ENCODE assay signal across 8 mouse cellular contexts in the genomic region with DNA sequence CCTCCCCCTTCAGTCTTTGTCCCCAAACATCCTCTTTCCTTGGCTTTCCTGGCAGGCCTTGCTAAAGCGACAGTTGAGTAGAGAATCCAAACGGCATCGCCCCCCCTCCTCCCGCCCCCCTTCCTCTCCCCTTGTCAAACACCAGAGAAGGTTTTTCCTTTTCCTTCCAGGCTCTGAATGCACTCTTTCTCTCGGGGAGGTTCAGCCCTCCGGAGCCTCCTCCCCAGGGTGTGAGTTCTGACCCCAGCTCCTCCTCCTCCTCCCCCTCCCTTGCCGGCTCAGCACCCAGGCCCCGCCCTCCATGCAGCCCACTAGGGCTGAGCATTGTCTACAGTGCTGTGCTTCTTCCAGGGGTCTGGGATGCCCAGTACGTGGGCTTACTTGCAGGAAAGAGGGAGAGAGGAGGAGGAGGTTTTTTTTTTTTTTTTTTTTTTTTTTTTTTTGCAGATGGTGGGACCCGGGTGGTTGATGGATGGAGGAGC. TPM values are rescaled to one million over a fixed set of nuclear protein-coding genes. Genes with fewer than 3 reads are reported as not detected.
DNase-seq lines count a peak whose midpoint lies in the region; ATAC-seq lines count a peak whose summit lies in the region.
"Had no signal": no experiment of that assay in that cellular context is flagged by ENCODE, and none has a peak within 500 bp of the region (broad histone marks: within the 10 kb centered on the region; RNA-seq: fewer than 3 reads in every experiment).

No protein-coding gene starts in this region.

- peaks cover 13% of the 10 kb centered on the region; the same call in 1 of the 2 replicates for H3K27me3 ChIP-seq in forebrain, embryonic 11.5 days (ENCODE audit: control insufficient read depth, insufficient read depth, low read length)
- no peaks in the 10 kb centered on the region for H3K27me3 ChIP-seq in kidney, embryonic 14.5 days (ENCODE audit: control insufficient read depth, insufficient read depth, low read length)
- peaks cover 25% of the 10 kb centered on the region for H3K27me3 ChIP-seq in midbrain, embryonic 16.5 days (ENCODE audit: control insufficient read depth, insufficient read depth, low read depth, low read length)

- no peaks in the 10 kb centered on the region for H3K36me3 ChIP-seq in forebrain, embryonic 11.5 days (ENCODE audit: control insufficient read depth, insufficient read depth, low read length)
- H3K36me3 ChIP-seq in kidney, embryonic 14.5 days (ENCODE audit: control insufficient read depth, insufficient read depth, low read length), result no peaks in the 10 kb centered on the region
- no peaks in the 10 kb centered on the region for H3K36me3 ChIP-seq in midbrain, embryonic 16.5 days (ENCODE audit: control insufficient read depth, insufficient read depth, low read length)

- H3K9ac ChIP-seq in forebrain, embryonic 11.5 days (ENCODE audit: low read length), result peak overlapping the region; percentile 33
- peak overlapping the region; percentile 34; the same call in 1 of the 2 replicates for H3K9ac ChIP-seq in kidney, embryonic 14.5 days (ENCODE audit: low read depth, low read length)
- no peak overlapping the region for H3K9ac ChIP-seq in midbrain, embryonic 16.5 days (ENCODE audit: low read depth, low read length)

- H3K4me3 ChIP-seq in forebrain, embryonic 11.5 days (ENCODE audit: low read depth, low read length), result no peak overlapping the region
- H3K4me3 ChIP-seq in kidney, embryonic 14.5 days (ENCODE audit: low read length), result peak overlapping the region; percentile 14
- H3K4me3 ChIP-seq in midbrain, embryonic 16.5 days (ENCODE audit: low read depth, low read length), result no peak overlapping the region

- intact Hi-C loops in left cerebral cortex, postnatal 14 days (cut with DNase I), result no loop called here

- peaks cover 9% of the 10 kb centered on the region; the same call in 1 of the 2 replicates for H3K4me1 ChIP-seq in forebrain, embryonic 11.5 days (replicated peaks; ENCODE audit: control insufficient read depth, insufficient read depth, low read length)
- H3K4me1 ChIP-seq in kidney, embryonic 14.5 days (ENCODE audit: control insufficient read depth, insufficient read depth, low read length), result peaks cover 32% of the 10 kb centered on the region
- peaks cover 20% of the 10 kb centered on the region for H3K4me1 ChIP-seq in midbrain, embryonic 16.5 days (ENCODE audit: control insufficient read depth, insufficient read depth, low read length)

- H3K27ac ChIP-seq in forebrain, embryonic 11.5 days (ENCODE audit: low read depth, low read length), result no peak overlapping the region
- peak overlapping the region; percentile 80 for H3K27ac ChIP-seq in kidney, embryonic 14.5 days (ENCODE audit: low read depth, low read length)
- H3K27ac ChIP-seq in midbrain, embryonic 16.5 days (ENCODE audit: low read length), result no peak overlapping the region

- DNase-seq in embryo, embryonic 10.5 days (ENCODE audit: low spot score), result peak; percentile 69
- DNase-seq in forebrain, embryonic 11.5 days (ENCODE audit: low spot score), result peak; percentile 70
- no peak for DNase-seq in left cerebral cortex, postnatal 14 days (ENCODE audit: low spot score in 2 of 2)
- no peak for DNase-seq in frontal cortex, postnatal 36 days (ENCODE audit: low spot score in 2 of 2)
- DNase-seq: thymus, postnatal 36 days had no signal

- ATAC-seq in forebrain, embryonic 11.5 days (replicated peaks; ENCODE audit: low FRiP score), result peak; percentile 55; the same call in 1 of the 2 replicates
- peak; percentile 58 for ATAC-seq in kidney, embryonic 14.5 days (ENCODE audit: low FRiP score, low TSS enrichment)
- 0 out of 2 replicates have a peak, but pooled peaks have one; percentile 56 for ATAC-seq in midbrain, embryonic 16.5 days
- ATAC-seq in erythroid progenitor cell, adult 5-6 weeks (replicated peaks; ENCODE audit: low FRiP score, poor library complexity, severe bottlenecking), result no peak

- 6% methylated on average over 10 of the region's 10 CpGs for WGBS in forebrain, embryonic 11.5 days
- whole genome bisulfite sequencing in kidney, embryonic 14.5 days, result 3% methylated on average over 8 of the region's 10 CpGs
- 1% methylated on average over 9 of the region's 10 CpGs for WGBS in midbrain, embryonic 16.5 days

- H3K4me2 ChIP-seq in forebrain, embryonic 11.5 days (ENCODE audit: low read depth, low read length, severe bottlenecking), result peak overlapping the region; percentile 31; the same call in 1 of the 2 replicates
- peak overlapping the region; percentile 36 for H3K4me2 ChIP-seq in kidney, embryonic 14.5 days (replicated peaks; ENCODE audit: low read depth, low read length)
- H3K4me2 ChIP-seq in midbrain, embryonic 16.5 days (ENCODE audit: low read length), result peak overlapping the region; percentile 12; the same call in 1 of the 2 replicates

- no peaks in the 10 kb centered on the region for H3K9me3 ChIP-seq in forebrain, embryonic 11.5 days (ENCODE audit: control insufficient read depth, low read length)
- H3K9me3 ChIP-seq in kidney, embryonic 14.5 days (ENCODE audit: control insufficient read depth, low read length), result no peaks in the 10 kb centered on the region
- H3K9me3 ChIP-seq in midbrain, embryonic 16.5 days (replicated peaks; ENCODE audit: control insufficient read depth, low read length, poor library complexity, severe bottlenecking), result no peaks in the 10 kb centered on the region

RNA-seq across cellular contexts. Expression of gene Erbb2, which starts 2.9 kb away (rescaled TPM):
- 19.7 and 23.2 TPM in 2 replicates for polyA plus RNA-seq in forebrain, embryonic 11.5 days (2014; fragmentation: Nextera tagmentation; extraction: Ambion mirVana)
- 35.5 and 54.1 TPM in 2 replicates for polyA plus RNA-seq in kidney, embryonic 14.5 days (2014; fragmentation: Nextera tagmentation; extraction: Ambion mirVana)
- 5.2 and 5.7 TPM in 2 replicates for polyA plus RNA-seq in midbrain, embryonic 16.5 days (2015; fragmentation: Nextera tagmentation; extraction: Ambion mirVana)
- total RNA-seq in left cerebral cortex, postnatal 14 days (2021), result 1 to 10 TPM; 2.0 to 3.2 TPM
- not detected in 2 replicates for total RNA-seq in erythroid progenitor cell, adult 5-6 weeks (2015; ENCODE audit: low replicate concordance)
- 0.39 TPM in 1 of 2 replicates, not detected in the other for total RNA-seq in erythroid progenitor cell, adult 5-6 weeks (2017; ENCODE audit: low replicate concordance)

RNA-seq across cellular contexts. Expression of gene Pgap3, which starts 9.1 kb away (rescaled TPM):
- polyA plus RNA-seq in forebrain, embryonic 11.5 days (2014; fragmentation: Nextera tagmentation; extraction: Ambion mirVana), result 9.0 and 9.2 TPM in 2 replicates
- 10.7 and 14.8 TPM in 2 replicates for polyA plus RNA-seq in kidney, embryonic 14.5 days (2014; fragmentation: Nextera tagmentation; extraction: Ambion mirVana)
- 7.4 and 8.6 TPM in 2 replicates for polyA plus RNA-seq in midbrain, embryonic 16.5 days (2015; fragmentation: Nextera tagmentation; extraction: Ambion mirVana)
- total RNA-seq in left cerebral cortex, postnatal 14 days (2021), result 10 to 100 TPM; 10.7 to 11.1 TPM
- total RNA-seq in erythroid progenitor cell, adult 5-6 weeks (2015; ENCODE audit: low replicate concordance), result 2.2 and 3.4 TPM in 2 replicates
- total RNA-seq in erythroid progenitor cell, adult 5-6 weeks (2017; ENCODE audit: low replicate concordance), result 1.3 and 2.4 TPM in 2 replicates

RNA-seq across cellular contexts. Expression of gene Pnmt, which starts 23.1 kb away (rescaled TPM):
- polyA plus RNA-seq in forebrain, embryonic 11.5 days (2014; fragmentation: Nextera tagmentation; extraction: Ambion mirVana), result not detected in 2 replicates
- polyA plus RNA-seq in kidney, embryonic 14.5 days (2014; fragmentation: Nextera tagmentation; extraction: Ambion mirVana), result 0.84 and 2.2 TPM in 2 replicates
- polyA plus RNA-seq in midbrain, embryonic 16.5 days (2015; fragmentation: Nextera tagmentation; extraction: Ambion mirVana), result 1.5 and 1.7 TPM in 2 replicates
- 1 to 10 TPM in 1 of 2 experiments, under 1 TPM in 1; 0.78 to 1.0 TPM for total RNA-seq in left cerebral cortex, postnatal 14 days (2021)
- not detected in 2 replicates for total RNA-seq in erythroid progenitor cell, adult 5-6 weeks (2015; ENCODE audit: low replicate concordance)
- total RNA-seq in erythroid progenitor cell, adult 5-6 weeks (2017; ENCODE audit: low replicate concordance), result not detected in 2 replicates

RNA-seq across cellular contexts. Expression of gene Tcap, which starts 25.8 kb away (rescaled TPM):
- polyA plus RNA-seq in forebrain, embryonic 11.5 days (2014; fragmentation: Nextera tagmentation; extraction: Ambion mirVana), result not detected in 2 replicates
- 1.3 and 2.3 TPM in 2 replicates for polyA plus RNA-seq in kidney, embryonic 14.5 days (2014; fragmentation: Nextera tagmentation; extraction: Ambion mirVana)
- 0.22 TPM in 1 of 2 replicates, not detected in the other for polyA plus RNA-seq in midbrain, embryonic 16.5 days (2015; fragmentation: Nextera tagmentation; extraction: Ambion mirVana)
- 10 to 100 TPM in 1 of 2 experiments, 1 to 10 TPM in 1; 8.8 to 13.1 TPM for total RNA-seq in left cerebral cortex, postnatal 14 days (2021)
- total RNA-seq in erythroid progenitor cell, adult 5-6 weeks (2015; ENCODE audit: low replicate concordance), result not detected in 2 replicates
- not detected in 2 replicates for total RNA-seq in erythroid progenitor cell, adult 5-6 weeks (2017; ENCODE audit: low replicate concordance)

RNA-seq across cellular contexts. Expression of gene Mien1, which starts 29.4 kb away (rescaled TPM):
- 111 and 112 TPM in 2 replicates for polyA plus RNA-seq in forebrain, embryonic 11.5 days (2014; fragmentation: Nextera tagmentation; extraction: Ambion mirVana)
- polyA plus RNA-seq in kidney, embryonic 14.5 days (2014; fragmentation: Nextera tagmentation; extraction: Ambion mirVana), result 83.8 and 101 TPM in 2 replicates
- 252 TPM in 2 replicates for polyA plus RNA-seq in midbrain, embryonic 16.5 days (2015; fragmentation: Nextera tagmentation; extraction: Ambion mirVana)
- 100 to 1,000 TPM; 105 to 106 TPM for total RNA-seq in left cerebral cortex, postnatal 14 days (2021)
- total RNA-seq in erythroid progenitor cell, adult 5-6 weeks (2015; ENCODE audit: low replicate concordance), result 8.8 and 10.8 TPM in 2 replicates
- total RNA-seq in erythroid progenitor cell, adult 5-6 weeks (2017; ENCODE audit: low replicate concordance), result 5.3 and 6.3 TPM in 2 replicates

Comparison
In these comparisons a context has a peak if more than half of its experiments do, and no peak if none do; other contexts are left out.
1. DNase-seq: peak in embryo, embryonic 10.5 days (single experiment) and forebrain, embryonic 11.5 days (single experiment); none in left cerebral cortex, postnatal 14 days (0 of 2) and frontal cortex, postnatal 36 days (0 of 2).
2. Peak in every context shown above with its lines, with median percentiles within 50 percentile points of each other: H3K4me2 ChIP-seq.